Mouse (Mus musculus): ENCODE data around the gene Nek4. TPM values are rescaled to one million over a fixed set of nuclear protein-coding genes. Genes with fewer than 3 reads are reported as not detected.

Nek4 gene
- polyA plus RNA-seq, 1 experiment from 2014 or later, result 12.3 TPM

GRCm38 (mm10) chr14:31001307-31002205 lies 50.4 kb downstream of the Nek4 start, which contains the start of the genes Glt8d1 and Spcs1:
Gene Glt8d1 (plus strand): TSS chr14:31001400.
Gene Spcs1 (minus strand): TSS chr14:31001672.
- WGBS, result under 1% methylated on average over 84 of the region's 84 CpGs
- no peaks in the 10 kb centered on the region for H3K9me3 ChIP-seq (ENCODE audit: low read depth, low read length)
- H3K4me3 ChIP-seq (ENCODE audit: low read depth, low read length), result peak within 1 kb of the TSS; percentile 92
- H3K4me1 ChIP-seq (ENCODE audit: insufficient read depth), result 0 out of 2 replicates have a peak, but pooled peaks cover 4% of the 10 kb centered on the region
- peak within 1 kb of the TSS; percentile 68 for H3K4me2 ChIP-seq
- H3K9ac ChIP-seq, result peak within 1 kb of the TSS; percentile 67
- TF ChIP-seq CTCF (IDR thresholded peaks at IDR 0.05; ENCODE audit: low read depth), result no peak
- H3K27me3 ChIP-seq (ENCODE audit: insufficient read depth, low read length), result no peaks in the 10 kb centered on the region
- H3K36me3 ChIP-seq (ENCODE audit: insufficient read depth), result peaks cover 18% of the 10 kb centered on the region; the same call in 1 of the 2 replicates
- DNase-seq, result peak; percentile 89
- peak; percentile 94 for ATAC-seq (ENCODE audit: insufficient read depth)
- H3K27ac ChIP-seq (ENCODE audit: low read depth), result peak within 1 kb of the TSS; percentile 87

- ATAC-seq (ENCODE audit: insufficient read depth) (no peak), DNase-seq (no peak)
- no peak overlapping the region for H3K9ac ChIP-seq
- H3K36me3 ChIP-seq (ENCODE audit: insufficient read depth), result peaks cover 25% of the 10 kb centered on the region
- no peak for TF ChIP-seq CTCF (IDR thresholded peaks at IDR 0.05; ENCODE audit: low read depth)
- no peak overlapping the region for H3K4me2 ChIP-seq
- H3K27ac ChIP-seq (ENCODE audit: low read depth), result no peak overlapping the region
- WGBS, result 60% methylated on average over 2 of the region's 2 CpGs
- no peaks in the 10 kb centered on the region for H3K27me3 ChIP-seq (ENCODE audit: insufficient read depth, low read length)
- H3K4me1 ChIP-seq (ENCODE audit: insufficient read depth), result 0 out of 2 replicates have a peak, but pooled peaks cover 4% of the 10 kb centered on the region
- no peak overlapping the region for H3K4me3 ChIP-seq (ENCODE audit: low read depth, low read length)
- H3K9me3 ChIP-seq (ENCODE audit: low read depth, low read length), result no peaks in the 10 kb centered on the region
Observed at GRCm38 (mm10) chr14:31004527-31004926, 53.4 kb downstream of the Nek4 start.

- no peak overlapping the region for H3K27ac ChIP-seq (ENCODE audit: low read depth)
- no peak overlapping the region for H3K9ac ChIP-seq
- no peak overlapping the region for H3K4me2 ChIP-seq
- WGBS, result 68% methylated on average over 5 of the region's 5 CpGs
- H3K9me3 ChIP-seq (ENCODE audit: low read depth, low read length), result no peaks in the 10 kb centered on the region
- DNase-seq (no peak), ATAC-seq (ENCODE audit: insufficient read depth) (no peak)
- 0 out of 2 replicates have a peak, but pooled peaks cover 4% of the 10 kb centered on the region for H3K4me1 ChIP-seq (ENCODE audit: insufficient read depth)
- peaks cover 47% of the 10 kb centered on the region for H3K36me3 ChIP-seq (ENCODE audit: insufficient read depth)
- H3K27me3 ChIP-seq (ENCODE audit: insufficient read depth, low read length), result no peaks in the 10 kb centered on the region
- H3K4me3 ChIP-seq (ENCODE audit: low read depth, low read length), result no peak overlapping the region
- no peak for TF ChIP-seq CTCF (IDR thresholded peaks at IDR 0.05; ENCODE audit: low read depth)
Observed at GRCm38 (mm10) chr14:31006779-31007178, 55.6 kb downstream of the Nek4 start.

- Histone ChIP-seq H3K36me3 (ENCODE audit: insufficient read depth) (peaks cover 90% of the 10 kb centered on the region), H3K9me3 (ENCODE audit: low read depth, low read length) (no peaks in the 10 kb centered on the region), H3K27me3 (ENCODE audit: insufficient read depth, low read length) (no peaks in the 10 kb centered on the region), H3K4me1 (ENCODE audit: insufficient read depth) (no peaks in the 10 kb centered on the region), H3K4me3 (ENCODE audit: low read depth, low read length) (no peak overlapping the region), H3K9ac (no peak overlapping the region), H3K27ac (ENCODE audit: low read depth) (no peak overlapping the region), H3K4me2 (no peak overlapping the region)
- no peak for ATAC-seq (ENCODE audit: insufficient read depth)
- WGBS, result 89% methylated on average over 3 of the region's 3 CpGs
- no peak for DNase-seq
- TF ChIP-seq CTCF (IDR thresholded peaks at IDR 0.05; ENCODE audit: low read depth), result no peak
Observed at GRCm38 (mm10) chr14:31011588-31011987, 60.4 kb downstream of the Nek4 start.

GRCm38 (mm10) chr14:31013928-31014327 lies 62.8 kb downstream of the Nek4 start:
- no peak overlapping the region for H3K27ac ChIP-seq (ENCODE audit: low read depth)
- 99% methylated on average over 2 of the region's 2 CpGs for WGBS
- H3K4me3 ChIP-seq (ENCODE audit: low read depth, low read length), result no peak overlapping the region
- H3K9ac ChIP-seq, result no peak overlapping the region
- no peaks in the 10 kb centered on the region; the same call in 1 of the 2 replicates for H3K4me1 ChIP-seq (ENCODE audit: insufficient read depth)
- H3K9me3 ChIP-seq (ENCODE audit: low read depth, low read length), result no peaks in the 10 kb centered on the region
- no peak for TF ChIP-seq CTCF (IDR thresholded peaks at IDR 0.05; ENCODE audit: low read depth)
- ATAC-seq (ENCODE audit: insufficient read depth) (no peak), DNase-seq (no peak)
- H3K27me3 ChIP-seq (ENCODE audit: insufficient read depth, low read length), result no peaks in the 10 kb centered on the region
- H3K4me2 ChIP-seq, result no peak overlapping the region
- H3K36me3 ChIP-seq (ENCODE audit: insufficient read depth), result peaks cover 89% of the 10 kb centered on the region

GRCm38 (mm10) chr14:31016063-31016462 lies 64.9 kb downstream of the Nek4 start:
- no peak for TF ChIP-seq CTCF (IDR thresholded peaks at IDR 0.05; ENCODE audit: low read depth)

GRCm38 (mm10) chr14:31017854-31018253 lies 66.7 kb downstream of the Nek4 start:
- peaks cover 62% of the 10 kb centered on the region for H3K36me3 ChIP-seq (ENCODE audit: insufficient read depth)
- no peak overlapping the region for H3K27ac ChIP-seq (ENCODE audit: low read depth)
- H3K9ac ChIP-seq, result peak overlapping the region; percentile 90
- H3K27me3 ChIP-seq (ENCODE audit: insufficient read depth, low read length), result no peaks in the 10 kb centered on the region
- ATAC-seq (ENCODE audit: insufficient read depth), result no peak
- H3K9me3 ChIP-seq (ENCODE audit: low read depth, low read length), result no peaks in the 10 kb centered on the region
- H3K4me1 ChIP-seq (ENCODE audit: insufficient read depth), result no peaks in the 10 kb centered on the region; the same call in 1 of the 2 replicates
- peak; percentile 71 for DNase-seq
- 1% methylated on average over 2 of the region's 2 CpGs for WGBS
- peak overlapping the region; percentile 90 for H3K4me3 ChIP-seq (ENCODE audit: low read depth, low read length)
- TF ChIP-seq CTCF (IDR thresholded peaks at IDR 0.05; ENCODE audit: low read depth), result peak; percentile 53
- peak overlapping the region; percentile 77 for H3K4me2 ChIP-seq

More at GRCm38 (mm10) chr14:31016063-31016462, 64.9 kb downstream of the Nek4 start:
- DNase-seq (no peak), ATAC-seq (ENCODE audit: insufficient read depth) (no peak)
- no peak overlapping the region for H3K27ac ChIP-seq (ENCODE audit: low read depth)
- no peaks in the 10 kb centered on the region for H3K27me3 ChIP-seq (ENCODE audit: insufficient read depth, low read length)
- WGBS, result 68% methylated on average over 1 of the region's 1 CpGs
- H3K36me3 ChIP-seq (ENCODE audit: insufficient read depth), result peaks cover 68% of the 10 kb centered on the region
- no peaks in the 10 kb centered on the region for H3K9me3 ChIP-seq (ENCODE audit: low read depth, low read length)
- no peak overlapping the region for H3K4me2 ChIP-seq
- H3K4me1 ChIP-seq (ENCODE audit: insufficient read depth), result no peaks in the 10 kb centered on the region; the same call in 1 of the 2 replicates
- no peak overlapping the region for H3K9ac ChIP-seq
- no peak overlapping the region for H3K4me3 ChIP-seq (ENCODE audit: low read depth, low read length)
